Mouse (Mus musculus): Measurements from ENCODE around the gene Tmem203.
A peak's percentile ranks its signal among the peaks of the same experiment; 100 is the strongest.

Gene Tmem203

DNA sequence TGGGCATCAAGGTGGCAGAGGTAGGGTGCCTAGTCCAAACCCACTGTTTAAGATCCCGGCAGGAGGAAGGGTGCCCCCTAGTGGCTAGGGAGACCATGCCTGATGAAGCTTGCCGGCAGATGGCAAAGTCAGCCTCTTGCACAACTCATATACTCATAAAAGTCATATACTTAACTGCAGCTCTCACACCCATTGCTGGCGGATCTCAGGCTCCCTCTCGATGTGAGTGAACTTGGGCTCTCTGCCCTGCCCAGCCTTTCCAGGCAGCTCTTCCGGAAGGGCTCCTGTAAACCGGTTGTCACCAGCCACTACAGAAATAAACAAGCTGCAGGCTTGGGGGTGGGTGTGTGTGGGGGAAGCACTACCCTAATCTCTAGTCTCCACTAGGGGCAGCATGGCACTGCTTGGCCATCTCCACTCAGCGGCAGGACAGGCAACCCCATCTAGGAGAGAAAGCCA lies 26.8 kb upstream of the Tmem203 start:
- Histone ChIP-seq H3K36me3 (ENCODE audit: insufficient read depth, low read length) (peaks cover 6% of the 10 kb centered on the region), H3K4me1 (replicated peaks; ENCODE audit: low read depth, low read length) (peaks cover 75% of the 10 kb centered on the region), H3K4me3 (replicated peaks; ENCODE audit: low read length) (peak overlapping the region; percentile 73), H3K27me3 (ENCODE audit: insufficient read depth, low read length) (peaks cover 6% of the 10 kb centered on the region), H3K9me3 (ENCODE audit: low read length) (no peaks in the 10 kb centered on the region)
- TF ChIP-seq POU5F1 (IDR thresholded peaks at IDR 0.05; ENCODE audit: borderline replicate concordance, low read length) (no peak), CTCF (conservative IDR thresholded peaks at IDR 0.05; ENCODE audit: low read length) (peak; percentile 64), NANOG (IDR thresholded peaks at IDR 0.05; ENCODE audit: borderline replicate concordance, low read length) (no peak)

- TF ChIP-seq POU5F1 (IDR thresholded peaks at IDR 0.05; ENCODE audit: borderline replicate concordance, low read length): no peak
- no peak for TF ChIP-seq NANOG (IDR thresholded peaks at IDR 0.05; ENCODE audit: borderline replicate concordance, low read length)
- TF ChIP-seq CTCF (conservative IDR thresholded peaks at IDR 0.05; ENCODE audit: low read length): no peak
- H3K36me3 ChIP-seq (ENCODE audit: insufficient read depth, low read length): no peaks in the 10 kb centered on the region
- H3K4me1 ChIP-seq (replicated peaks; ENCODE audit: low read depth, low read length): peaks cover 76% of the 10 kb centered on the region
- H3K4me3 ChIP-seq (replicated peaks; ENCODE audit: low read length): peak overlapping the region; percentile 73
- peaks cover 6% of the 10 kb centered on the region for H3K27me3 ChIP-seq (ENCODE audit: insufficient read depth, low read length)
- no peaks in the 10 kb centered on the region for H3K9me3 ChIP-seq (ENCODE audit: low read length)
Measured at GRCm38 (mm10) chr2:25228995-25229530, 26.2 kb upstream of the Tmem203 start.

DNA sequence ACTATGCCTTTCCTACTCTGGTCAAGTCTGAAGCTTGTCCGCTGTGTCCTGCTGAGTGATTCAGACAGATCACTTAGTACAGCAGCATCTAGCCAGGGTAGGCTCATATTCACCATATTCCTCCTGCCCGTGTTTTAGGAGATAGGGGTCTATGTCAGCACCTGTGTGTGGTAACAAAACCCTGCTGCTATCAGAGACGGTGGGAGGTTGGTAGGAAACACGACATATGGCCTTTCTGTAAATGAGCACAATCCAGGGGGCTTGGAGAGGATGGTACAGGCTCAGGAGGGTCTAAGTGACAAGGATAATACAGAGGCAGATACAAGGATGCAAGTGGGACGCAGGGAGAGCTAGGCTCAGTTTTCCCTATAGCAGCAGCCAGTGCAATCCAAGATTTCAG lies 25.7 kb upstream of the Tmem203 start:
- H3K9me3 ChIP-seq (ENCODE audit: low read length): no peaks in the 10 kb centered on the region
- no peak overlapping the region for H3K4me3 ChIP-seq (replicated peaks; ENCODE audit: low read length)
- TF ChIP-seq CTCF (conservative IDR thresholded peaks at IDR 0.05; ENCODE audit: low read length): no peak
- TF ChIP-seq POU5F1 (IDR thresholded peaks at IDR 0.05; ENCODE audit: borderline replicate concordance, low read length): no peak
- TF ChIP-seq NANOG (IDR thresholded peaks at IDR 0.05; ENCODE audit: borderline replicate concordance, low read length): no peak
- H3K4me1 ChIP-seq (replicated peaks; ENCODE audit: low read depth, low read length): peaks cover 82% of the 10 kb centered on the region
- H3K27me3 ChIP-seq (ENCODE audit: insufficient read depth, low read length): peaks cover 6% of the 10 kb centered on the region
- H3K36me3 ChIP-seq (ENCODE audit: insufficient read depth, low read length): no peaks in the 10 kb centered on the region

DNA sequence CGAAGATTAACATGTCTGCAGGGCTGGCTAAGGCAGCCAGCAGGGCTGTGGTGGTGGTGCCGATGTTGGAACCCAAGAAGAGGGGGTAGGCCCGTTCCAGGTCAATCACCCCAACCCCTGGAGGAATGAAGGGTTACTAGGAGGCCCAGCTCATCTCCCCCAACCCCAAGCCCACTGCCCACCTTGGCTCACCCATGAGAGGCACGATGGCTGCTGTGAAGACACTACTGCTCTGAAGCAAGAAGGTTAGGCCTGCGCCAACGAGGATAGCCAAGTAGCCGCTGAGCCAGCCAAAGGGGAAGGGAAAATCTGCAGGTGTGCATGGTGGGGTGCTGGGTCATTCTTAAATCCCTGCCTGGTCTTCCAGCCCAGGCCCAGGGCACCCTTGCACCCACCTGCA lies 24.7 kb upstream of the Tmem203 start:
- TF ChIP-seq POU5F1 (IDR thresholded peaks at IDR 0.05; ENCODE audit: borderline replicate concordance, low read length): no peak
- no peak for TF ChIP-seq NANOG (IDR thresholded peaks at IDR 0.05; ENCODE audit: borderline replicate concordance, low read length)
- TF ChIP-seq CTCF (conservative IDR thresholded peaks at IDR 0.05; ENCODE audit: low read length): no peak
- Histone ChIP-seq H3K27me3 (ENCODE audit: insufficient read depth, low read length) (peaks cover 8% of the 10 kb centered on the region), H3K9me3 (ENCODE audit: low read length) (no peaks in the 10 kb centered on the region), H3K4me1 (replicated peaks; ENCODE audit: low read depth, low read length) (peaks cover 87% of the 10 kb centered on the region), H3K36me3 (ENCODE audit: insufficient read depth, low read length) (no peaks in the 10 kb centered on the region), H3K4me3 (replicated peaks; ENCODE audit: low read length) (peak overlapping the region; percentile 64)

DNA sequence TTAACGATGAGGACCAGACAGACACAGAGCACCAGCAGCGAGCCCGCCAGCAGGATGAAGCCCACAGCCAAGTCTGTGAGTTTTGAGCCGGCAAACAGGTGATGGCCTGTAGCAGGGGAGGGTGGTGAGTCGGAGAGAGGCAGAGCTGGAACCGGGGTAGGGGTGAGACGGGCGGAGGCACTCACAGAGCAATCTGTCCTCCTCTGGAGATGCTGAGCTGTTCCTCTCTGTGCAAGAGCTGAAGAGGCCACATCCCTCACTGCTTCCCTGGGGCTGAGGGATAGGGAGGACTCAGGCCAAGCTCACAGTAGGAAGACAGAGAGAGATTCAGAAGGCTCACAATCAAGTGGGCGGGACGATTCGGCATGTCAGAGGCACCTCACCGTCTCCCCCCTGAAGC lies 24.2 kb upstream of the Tmem203 start:
- H3K4me1 ChIP-seq (replicated peaks; ENCODE audit: low read depth, low read length): peaks cover 87% of the 10 kb centered on the region
- H3K9me3 ChIP-seq (ENCODE audit: low read length): no peaks in the 10 kb centered on the region
- H3K27me3 ChIP-seq (ENCODE audit: insufficient read depth, low read length): peaks cover 8% of the 10 kb centered on the region
- H3K36me3 ChIP-seq (ENCODE audit: insufficient read depth, low read length): no peaks in the 10 kb centered on the region
- peak overlapping the region; percentile 64 for H3K4me3 ChIP-seq (replicated peaks; ENCODE audit: low read length)
- TF ChIP-seq NANOG (IDR thresholded peaks at IDR 0.05; ENCODE audit: borderline replicate concordance, low read length): no peak
- no peak for TF ChIP-seq CTCF (conservative IDR thresholded peaks at IDR 0.05; ENCODE audit: low read length)
- TF ChIP-seq POU5F1 (IDR thresholded peaks at IDR 0.05; ENCODE audit: borderline replicate concordance, low read length): no peak

DNA sequence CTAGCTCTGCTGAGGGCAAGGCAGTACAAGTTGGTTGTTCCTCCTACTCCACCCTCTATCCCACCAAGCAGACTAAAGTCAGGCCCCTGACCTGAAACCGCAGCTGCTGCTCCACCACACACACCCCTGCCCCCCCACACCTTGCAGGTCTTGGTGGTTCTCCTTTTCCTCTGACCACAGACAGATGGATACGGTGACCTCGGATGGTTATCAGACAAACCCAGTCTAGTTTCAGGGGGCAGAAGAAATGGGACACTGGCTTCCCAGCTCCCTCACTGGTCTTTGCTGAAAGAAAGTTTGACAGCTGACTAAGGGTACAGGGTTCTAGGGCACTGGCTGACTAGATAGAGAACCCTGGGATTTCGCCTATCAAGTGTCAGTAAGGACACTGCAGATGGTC lies 21.8 kb upstream of the Tmem203 start:
- TF ChIP-seq POU5F1 (IDR thresholded peaks at IDR 0.05; ENCODE audit: borderline replicate concordance, low read length): no peak
- TF ChIP-seq CTCF (conservative IDR thresholded peaks at IDR 0.05; ENCODE audit: low read length): no peak
- no peak for TF ChIP-seq NANOG (IDR thresholded peaks at IDR 0.05; ENCODE audit: borderline replicate concordance, low read length)
- Histone ChIP-seq H3K4me1 (replicated peaks; ENCODE audit: low read depth, low read length) (peaks cover 87% of the 10 kb centered on the region), H3K9me3 (ENCODE audit: low read length) (no peaks in the 10 kb centered on the region), H3K27me3 (ENCODE audit: insufficient read depth, low read length) (peaks cover 8% of the 10 kb centered on the region), H3K4me3 (replicated peaks; ENCODE audit: low read length) (no peak overlapping the region), H3K36me3 (ENCODE audit: insufficient read depth, low read length) (no peaks in the 10 kb centered on the region)

DNA sequence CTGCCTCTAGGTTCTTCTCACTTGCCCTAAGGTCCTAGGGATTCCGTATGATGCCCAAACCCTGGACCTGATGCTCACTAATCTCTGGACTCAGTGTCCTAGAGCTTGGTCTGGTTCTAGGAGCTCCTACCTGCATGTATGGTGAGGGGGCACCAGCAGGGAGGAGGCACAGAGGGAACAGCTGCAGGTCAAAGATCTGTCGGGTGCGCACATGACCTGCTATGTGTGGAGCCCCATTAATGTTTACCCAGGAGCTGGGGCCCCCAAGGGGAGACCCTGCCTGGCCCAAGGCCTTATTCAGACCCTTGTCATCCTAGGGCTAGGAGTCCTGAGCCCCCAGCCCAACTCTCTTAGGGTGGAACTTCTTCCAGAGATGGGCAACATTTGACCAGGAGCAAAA lies 21.2 kb upstream of the Tmem203 start, which contains the start of gene Slc34a3:
Gene Slc34a3 (minus strand): TSS at position 315 of the 400 bp plus-strand sequence.
- no peaks in the 10 kb centered on the region for H3K9me3 ChIP-seq (ENCODE audit: low read length)
- no peak for TF ChIP-seq POU5F1 (IDR thresholded peaks at IDR 0.05; ENCODE audit: borderline replicate concordance, low read length)
- H3K27me3 ChIP-seq (ENCODE audit: insufficient read depth, low read length): peaks cover 8% of the 10 kb centered on the region
- H3K36me3 ChIP-seq (ENCODE audit: insufficient read depth, low read length): no peaks in the 10 kb centered on the region
- peaks cover 87% of the 10 kb centered on the region for H3K4me1 ChIP-seq (replicated peaks; ENCODE audit: low read depth, low read length)
- no peak within 1 kb of the TSS for H3K4me3 ChIP-seq (replicated peaks; ENCODE audit: low read length)

DNA sequence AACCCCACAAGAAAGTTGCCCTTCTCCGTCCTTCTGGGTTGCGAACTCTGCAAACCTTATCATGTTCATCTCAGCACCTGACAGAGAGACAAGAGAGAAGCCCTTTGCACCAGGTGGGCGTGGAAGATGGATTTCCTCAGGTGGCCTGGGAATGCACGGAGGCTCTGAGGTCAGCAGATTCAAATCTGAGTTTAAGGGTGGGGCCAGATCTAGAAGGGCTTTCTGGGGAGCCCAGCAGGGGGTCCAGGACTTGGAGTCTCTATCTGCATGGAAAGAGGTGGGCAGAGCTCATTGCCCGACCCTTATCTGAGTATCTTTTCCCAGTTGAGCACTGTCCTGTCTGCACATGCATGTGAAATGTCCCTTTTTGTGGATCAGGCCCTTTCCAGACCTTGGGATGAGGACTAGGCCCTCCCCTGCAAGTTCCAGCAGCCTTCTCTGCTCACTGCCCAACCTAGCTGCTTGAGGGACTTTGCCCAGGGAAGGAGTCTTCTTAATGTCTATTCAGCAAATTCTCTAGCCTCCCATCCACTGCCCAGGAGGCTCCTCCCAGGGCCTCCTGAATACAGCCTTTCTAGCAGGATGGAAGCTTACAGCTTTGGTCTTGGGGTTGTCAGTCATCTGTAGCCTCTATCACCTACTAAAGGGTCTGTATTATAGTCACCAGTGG lies 20.6 kb upstream of the Tmem203 start:
- H3K36me3 ChIP-seq (ENCODE audit: insufficient read depth, low read length): no peaks in the 10 kb centered on the region
- TF ChIP-seq POU5F1 (IDR thresholded peaks at IDR 0.05; ENCODE audit: borderline replicate concordance, low read length) (no peak), CTCF (conservative IDR thresholded peaks at IDR 0.05; ENCODE audit: low read length) (no peak), NANOG (IDR thresholded peaks at IDR 0.05; ENCODE audit: borderline replicate concordance, low read length) (no peak)
- H3K4me1 ChIP-seq (replicated peaks; ENCODE audit: low read depth, low read length): peaks cover 88% of the 10 kb centered on the region
- peaks cover 8% of the 10 kb centered on the region for H3K27me3 ChIP-seq (ENCODE audit: insufficient read depth, low read length)
- no peak overlapping the region for H3K4me3 ChIP-seq (replicated peaks; ENCODE audit: low read length)
- H3K9me3 ChIP-seq (ENCODE audit: low read length): no peaks in the 10 kb centered on the region

Measured in E14TG2a.4 (cell line).